Mouse (Mus musculus): ENCODE results near the gene Tnks2. TPM values are rescaled to one million over a fixed set of nuclear protein-coding genes. Genes with fewer than 3 reads are reported as not detected.
A peak's percentile ranks its signal among the peaks of the same experiment; 100 is the strongest.

The Tnks2 gene
- total and polyA plus RNA-seq, 3 experiments = 59.7 to 90.5 (median 73.1) TPM

DNA sequence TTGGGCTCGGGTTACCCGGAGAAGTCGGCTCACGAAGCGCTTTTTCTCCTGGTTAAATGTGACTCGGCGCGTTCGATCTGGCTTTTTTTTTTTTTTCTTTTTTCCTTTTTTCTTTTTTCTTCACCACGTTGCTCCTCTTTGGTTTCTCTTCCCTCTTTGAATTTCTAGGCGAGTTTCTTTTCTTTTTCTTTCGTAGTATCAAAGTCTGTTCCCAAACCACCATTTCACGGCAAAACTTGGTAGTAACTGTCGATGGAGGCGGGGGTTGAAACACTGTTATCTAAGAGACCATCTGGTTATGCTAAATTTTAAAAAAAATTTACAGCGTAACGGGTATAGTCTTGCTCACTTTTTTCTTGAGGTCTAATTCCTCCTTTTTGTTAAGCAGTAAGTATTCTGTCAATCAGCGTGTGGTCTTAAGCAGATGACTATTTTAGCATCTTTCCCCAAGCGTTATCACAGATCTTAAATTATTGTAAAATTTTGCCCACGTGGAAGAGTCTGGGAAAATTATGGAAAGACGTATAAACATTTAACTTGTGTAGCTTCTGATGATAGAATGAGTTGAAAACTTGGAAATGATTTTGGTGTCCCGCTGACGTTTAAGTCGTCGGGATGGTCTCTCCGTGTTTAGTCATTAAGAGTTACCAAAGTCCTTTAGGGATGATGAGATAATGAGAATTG, 92.7 kb downstream of the Tnks2 start:
- H3K9me3 ChIP-seq (replicated peaks; ENCODE audit: low read length) = no peaks in the 10 kb centered on the region
- peak overlapping the region; percentile 82 for H3K27ac ChIP-seq (ENCODE audit: insufficient read depth, low read depth)
- dilution Hi-C loops (cut with MboI; ENCODE audit: extremely low pct_ligation_motif_present, extremely low pct_unique_long_range_greater_than_20kb, low sequenced_read_pairs) = no loop called here
- peaks cover 55% of the 10 kb centered on the region for H3K79me2 ChIP-seq (replicated peaks; ENCODE audit: control insufficient read depth, extremely low read depth, insufficient read depth, poor library complexity, severe bottlenecking)
- TF ChIP-seq ZMIZ1 (IDR thresholded peaks at IDR 0.05; ENCODE audit: low read depth, low read length) = no peak
- TF ChIP-seq USF2 (conservative IDR thresholded peaks at IDR 0.05; ENCODE audit: low read depth, low read length) = no peak
- TF ChIP-seq MAFK (IDR thresholded peaks at IDR 0.05; ENCODE audit: insufficient replicate concordance, low read length) = 0 out of 2 replicates have a peak, but pooled peaks have one; percentile 12
- 0 out of 2 replicates have a peak, but pooled peaks have one; percentile 19 for TF ChIP-seq BHLHE40 (IDR thresholded peaks at IDR 0.05; ENCODE audit: low read depth, low read length)
- TF ChIP-seq ZKSCAN1 (IDR thresholded peaks at IDR 0.05; ENCODE audit: borderline replicate concordance, low read depth, low read length) = no peak
- TF ChIP-seq E2F4 (IDR thresholded peaks at IDR 0.05; ENCODE audit: insufficient replicate concordance, low read depth, low read length) = no peak
- no peak for TF ChIP-seq HCFC1 (IDR thresholded peaks at IDR 0.05; ENCODE audit: low read depth, low read length)
- no peak for TF ChIP-seq MEF2A (IDR thresholded peaks at IDR 0.05; ENCODE audit: borderline replicate concordance, low read depth, low read length)
- TF ChIP-seq POLR2A (IDR thresholded peaks at IDR 0.05; ENCODE audit: low read depth, low read length) = no peak
- TF ChIP-seq UBTF (IDR thresholded peaks at IDR 0.05; ENCODE audit: low read depth, low read length) = peak; percentile 79
- no peak for TF ChIP-seq RCOR1 (conservative IDR thresholded peaks at IDR 0.05; ENCODE audit: low read depth, low read length)
- 0 out of 2 replicates have a peak, but pooled peaks have one; percentile 14 for TF ChIP-seq IRF4 (IDR thresholded peaks at IDR 0.05; ENCODE audit: low read depth, low read length)
- TF ChIP-seq PAX5 (IDR thresholded peaks at IDR 0.05; ENCODE audit: low read length) = no peak
- no peak for TF ChIP-seq TCF12 (IDR thresholded peaks at IDR 0.05; ENCODE audit: low read depth, low read length)
- no peak; the same call in 1 of the 2 replicates for TF ChIP-seq MYC (IDR thresholded peaks at IDR 0.05; ENCODE audit: low read depth, low read length)
- TF ChIP-seq RAD21 (IDR thresholded peaks at IDR 0.05; ENCODE audit: low read depth, low read length) = no peak
- TF ChIP-seq SIN3A (IDR thresholded peaks at IDR 0.05; ENCODE audit: low read length) = peak; percentile 61
- no peak for TF ChIP-seq NELFE (IDR thresholded peaks at IDR 0.05; ENCODE audit: low read depth, low read length)
- peak; percentile 45; the same call in 1 of the 2 replicates for TF ChIP-seq MAX (IDR thresholded peaks at IDR 0.05; ENCODE audit: low read length)
- no peak for TF ChIP-seq GABPA (IDR thresholded peaks at IDR 0.05; ENCODE audit: insufficient replicate concordance, low read depth, low read length)
- no peak for TF ChIP-seq ELF1 (IDR thresholded peaks at IDR 0.05; ENCODE audit: low read depth, low read length)
- no peak for TF ChIP-seq JUN (IDR thresholded peaks at IDR 0.05; ENCODE audit: insufficient read depth, low read depth, low read length)
- no peak for TF ChIP-seq POLR2AphosphoS2 (IDR thresholded peaks at IDR 0.05; ENCODE audit: low read depth, low read length)
- TF ChIP-seq ZNF384 (IDR thresholded peaks at IDR 0.05; ENCODE audit: low read depth, low read length) = peak; percentile 74
- no peak for TF ChIP-seq JUND (conservative IDR thresholded peaks at IDR 0.05; ENCODE audit: low read depth, low read length)
- no peak for TF ChIP-seq ZC3H11A (IDR thresholded peaks at IDR 0.05; ENCODE audit: low read depth, low read length)
- TF ChIP-seq CHD1 (IDR thresholded peaks at IDR 0.05; ENCODE audit: low read depth, low read length) = peak; percentile 64
- no peak for TF ChIP-seq ETS1 (conservative IDR thresholded peaks at IDR 0.05; ENCODE audit: low read depth, low read length)
- no peak for TF ChIP-seq CTCF (conservative IDR thresholded peaks at IDR 0.05 in 1 of 2, IDR thresholded peaks at IDR 0.05 in 1 of 2; ENCODE audit: low read depth in 2 of 2, low read length in 2 of 2)
- no peak for TF ChIP-seq USF1 (IDR thresholded peaks at IDR 0.05; ENCODE audit: low read depth, low read length)
- peaks cover 3 to 20% of the 10 kb centered on the region in 2 experiments; a peak in 3 of 4 replicates for H3K4me1 ChIP-seq (ENCODE audit: control insufficient read depth in 1 of 2, insufficient read depth in 2 of 2)
- peak overlapping the region; percentile 80 for H3K4me2 ChIP-seq (ENCODE audit: insufficient read depth, low read depth, poor library complexity, severe bottlenecking)
- H3K9ac ChIP-seq (ENCODE audit: insufficient read depth, low read depth) = peak overlapping the region; percentile 85
- H3K27me3 ChIP-seq (replicated peaks) = no peaks in the 10 kb centered on the region
- in situ Hi-C loops (cut with MboI; ENCODE audit: low pct_ligation_motif_present, low pct_unique_long_range_greater_than_20kb, low sequenced_read_pairs) = no loop called here
- peak overlapping the region; percentile 84 to 95 (median 90) for H3K4me3 ChIP-seq (replicated peaks in 1 of 3; ENCODE audit: low read depth in 2 of 3, low read length in 2 of 3, poor library complexity in 1 of 3)
- DNase-seq (ENCODE audit: extremely low read depth) = peak; percentile 24
- H3K36me3 ChIP-seq (replicated peaks in 1 of 2; ENCODE audit: control insufficient read depth in 1 of 2, insufficient read depth in 1 of 2, low read length in 1 of 2) = peaks cover 0 to 5% of the 10 kb centered on the region in 2 experiments
